Mouse (Mus musculus) bone marrow macrophage, adult 2 months (primary cell): ENCODE measurements around the gene Trim29.

Source experiments
- CTCF ChIP-seq: IDR thresholded peaks from 2 replicates; pipeline ENCODE4 v1.5.1; 2012; ENCODE audit warnings: low read depth, mild to moderate bottlenecking, low read length, moderate library complexity
- POLR2A ChIP-seq: IDR thresholded peaks from 2 replicates; pipeline ENCODE4 v1.6.1; 2012; ENCODE audit warnings: mild to moderate bottlenecking, low read depth, low read length, borderline replicate concordance

DNA sequence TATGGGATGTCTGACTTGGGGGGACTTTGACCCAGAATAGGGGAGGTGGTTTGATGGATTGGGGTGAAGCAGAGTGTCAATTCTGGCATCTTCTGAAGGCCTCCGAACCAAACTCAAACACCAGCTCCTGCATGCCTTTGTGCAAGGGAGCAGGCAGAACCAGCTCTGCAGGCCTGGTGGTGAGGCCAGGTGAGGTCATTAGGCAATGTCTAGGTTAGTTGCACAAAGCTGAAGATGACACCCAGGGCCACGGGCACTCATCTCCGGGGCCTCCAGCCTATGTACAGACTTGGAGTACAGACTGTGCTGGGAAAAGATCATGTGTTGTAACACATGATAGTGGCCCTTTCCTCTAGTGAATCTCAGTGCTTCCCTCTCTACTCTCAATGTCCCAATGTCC, 3.2 kb downstream of the Trim29 start:
- no peak for TF ChIP-seq CTCF
- TF ChIP-seq POLR2A: no peak
